Mouse (Mus musculus) heart, embryonic 10.5 days (tissue): Measurements from ENCODE around the gene 3100002H09Rik. TPM values are rescaled to one million over a fixed set of nuclear protein-coding genes. Genes with fewer than 3 reads are reported as not detected.

Experiments
- DNase-seq: peaks from one replicate; pipeline ENCODE4 v3.0.0-alpha.2; 2017; ENCODE audit warnings: low spot score
- H3K27ac ChIP-seq: fragments of 300-500 bp; sonication (generic); 2 replicates; pipeline ENCODE4 v1.5.1; 2016; ENCODE audit warnings: mild to moderate bottlenecking
- H3K27me3 ChIP-seq: fragments of 300-500 bp; sonication (generic); 2 replicates; pipeline ENCODE4 v1.6.1; 2016; ENCODE audit warnings: mild to moderate bottlenecking; ENCODE audit not compliant: poor library complexity, insufficient read depth, severe bottlenecking
- H3K36me3 ChIP-seq: fragments of 300-500 bp; sonication (generic); 2 replicates; pipeline ENCODE4 v1.6.1; 2016; ENCODE audit warnings: mild to moderate bottlenecking, moderate library complexity
- H3K4me1 ChIP-seq: fragments of 300-500 bp; sonication (generic); 2 replicates; pipeline ENCODE4 v1.6.1; 2016; ENCODE audit warnings: mild to moderate bottlenecking
- H3K4me3 ChIP-seq: fragments of 300-500 bp; sonication (generic); 2 replicates; pipeline ENCODE4 v1.5.1; 2016; ENCODE audit warnings: mild to moderate bottlenecking, moderate library complexity
- H3K9me3 ChIP-seq: fragments of 300-500 bp; sonication (generic); 2 replicates; pipeline ENCODE4 v1.6.1; 2016; ENCODE audit warnings: mild to moderate bottlenecking, moderate library complexity
- WGBS: fragments of 180-500 bp; shearing (Covaris S2); methylation state at CpG from one replicate; pipeline ENCODE4 v1.1.7; 2016; 5-methylcytosine and 5-hydroxymethylcytosine counted together
- polyA plus RNA-seq: library from polyadenylated mRNA; unstranded; fragments of >200 nt; fragmentation: Nextera tagmentation; extraction: Ambion mirVana; gene quantifications from 2 replicates; pipeline ENCODE4 v1.2.1, GENCODE M21; 2016

The 3100002H09Rik gene
- polyA plus RNA-seq, result 0.20 TPM in 1 of 2 replicates, not detected in the other

DNA sequence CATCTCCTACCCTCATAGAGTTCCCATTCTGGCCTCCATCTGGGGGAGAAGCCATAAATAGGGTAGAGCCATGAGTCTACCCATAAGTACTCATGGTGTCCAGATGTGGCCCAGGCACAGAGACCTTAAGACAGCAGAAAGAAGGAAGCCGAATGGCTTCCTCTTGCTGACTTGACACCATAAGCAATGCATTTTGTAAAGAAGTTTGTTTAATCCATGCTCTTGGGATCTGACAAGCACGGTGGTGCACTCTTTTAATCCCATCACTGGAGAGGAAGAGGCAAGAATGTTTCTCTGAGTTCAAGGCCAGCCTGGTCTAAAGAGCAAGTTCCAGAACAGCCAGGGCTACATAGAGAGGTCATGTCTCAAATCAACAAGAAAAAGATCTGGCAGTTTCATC is at the start of gene 3100002H09Rik:
Gene 3100002H09Rik (minus strand): TSS at position 101 of the 400 bp plus-strand sequence.
- no peaks in the 10 kb centered on the region for H3K9me3 ChIP-seq
- 84% methylated on average over 2 of the region's 2 CpGs for WGBS
- DNase-seq, result no peak
- H3K4me3 ChIP-seq, result no peak within 1 kb of the TSS
- H3K27ac ChIP-seq, result no peak within 1 kb of the TSS
- no peaks in the 10 kb centered on the region for H3K36me3 ChIP-seq
- H3K27me3 ChIP-seq, result peaks cover 35% of the 10 kb centered on the region
- peaks cover 27% of the 10 kb centered on the region for H3K4me1 ChIP-seq

DNA sequence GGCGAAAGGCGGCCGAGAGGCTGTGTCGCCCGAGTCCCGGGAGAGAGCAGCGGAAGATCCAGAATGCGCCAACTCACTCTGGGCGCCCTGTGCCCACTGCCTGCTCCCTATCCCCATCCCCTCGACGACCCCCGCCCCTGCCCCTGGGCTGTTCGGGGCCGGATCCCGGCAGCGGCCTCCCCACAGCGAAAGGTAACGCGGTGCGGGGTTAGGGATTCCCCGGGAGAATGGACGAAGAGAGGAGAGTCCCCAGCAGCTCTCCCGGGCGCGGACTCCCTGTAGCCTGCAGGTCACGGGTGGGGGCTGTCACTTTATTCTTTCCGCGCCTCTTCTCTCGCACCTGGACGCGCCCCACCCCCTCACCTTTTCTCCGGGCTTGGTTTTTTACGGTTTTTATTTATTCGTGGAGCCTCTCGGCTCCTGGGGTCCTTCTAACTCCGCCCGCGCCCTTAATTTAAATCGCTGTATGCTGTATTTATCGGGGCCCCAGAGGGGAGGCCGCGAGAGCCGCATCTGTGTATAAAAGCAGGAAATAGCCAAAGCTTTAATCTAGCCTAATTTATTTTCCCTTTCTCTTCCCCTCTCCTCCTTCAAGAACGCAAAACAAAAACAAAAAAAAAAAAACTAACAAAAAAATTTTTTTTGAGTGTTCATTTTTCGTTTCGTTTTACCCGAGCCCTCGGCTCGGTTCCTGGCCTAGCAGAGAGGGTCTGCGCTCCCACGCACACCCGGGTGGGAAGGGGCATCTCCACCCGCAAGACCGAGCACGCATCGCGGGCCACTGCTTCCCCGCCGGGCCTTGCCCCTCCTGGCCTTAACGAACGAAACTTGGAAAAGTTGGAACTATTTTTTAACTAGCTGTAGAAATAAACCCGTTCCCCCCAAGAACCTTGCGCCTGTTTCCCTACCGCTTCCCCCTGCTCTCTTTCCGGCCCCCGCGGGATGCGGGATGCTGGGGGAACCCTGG is 48.9 kb upstream of the 3100002H09Rik start:
- 2% methylated on average over 68 of the region's 68 CpGs for WGBS
- no peak for DNase-seq
- H3K4me1 ChIP-seq, result peaks cover 31% of the 10 kb centered on the region
- H3K27me3 ChIP-seq, result peaks cover 98% of the 10 kb centered on the region
- no peaks in the 10 kb centered on the region for H3K9me3 ChIP-seq
- H3K36me3 ChIP-seq, result no peaks in the 10 kb centered on the region
- H3K27ac ChIP-seq, result no peak overlapping the region
- peak overlapping the region; percentile 83 for H3K4me3 ChIP-seq

GRCm38 (mm10) chr4:124658412-124658851 is 47.8 kb upstream of the 3100002H09Rik start:
- Histone ChIP-seq H3K27ac (no peak overlapping the region), H3K36me3 (no peaks in the 10 kb centered on the region), H3K4me3 (peak overlapping the region; percentile 83), H3K9me3 (no peaks in the 10 kb centered on the region), H3K27me3 (peaks cover 98% of the 10 kb centered on the region), H3K4me1 (peaks cover 33% of the 10 kb centered on the region)
- under 1% methylated on average over 39 of the region's 39 CpGs for WGBS
- DNase-seq, result no peak

DNA sequence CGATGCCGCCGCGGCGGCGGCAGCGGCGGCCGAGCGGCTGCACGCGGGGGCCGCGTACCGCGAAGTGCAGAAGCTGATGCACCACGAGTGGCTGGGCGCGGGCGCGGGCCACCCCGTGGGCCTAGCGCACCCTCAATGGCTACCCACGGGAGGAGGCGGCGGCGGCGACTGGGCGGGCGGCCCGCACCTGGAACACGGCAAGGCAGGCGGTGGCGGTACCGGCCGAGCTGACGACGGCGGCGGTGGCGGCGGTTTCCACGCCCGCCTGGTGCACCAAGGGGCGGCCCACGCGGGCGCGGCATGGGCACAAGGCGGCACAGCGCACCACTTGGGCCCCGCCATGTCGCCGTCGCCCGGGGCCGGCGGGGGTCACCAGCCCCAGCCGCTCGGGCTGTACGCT is 47.2 kb upstream of the 3100002H09Rik start:
- 2% methylated on average over 58 of the region's 61 CpGs for WGBS
- DNase-seq, result no peak
- H3K9me3 ChIP-seq, result no peaks in the 10 kb centered on the region
- peak overlapping the region; percentile 70 for H3K27ac ChIP-seq
- H3K4me3 ChIP-seq, result peak overlapping the region; percentile 83
- peaks cover 39% of the 10 kb centered on the region for H3K4me1 ChIP-seq
- H3K27me3 ChIP-seq, result peaks cover 96% of the 10 kb centered on the region
- H3K36me3 ChIP-seq, result no peaks in the 10 kb centered on the region

DNA sequence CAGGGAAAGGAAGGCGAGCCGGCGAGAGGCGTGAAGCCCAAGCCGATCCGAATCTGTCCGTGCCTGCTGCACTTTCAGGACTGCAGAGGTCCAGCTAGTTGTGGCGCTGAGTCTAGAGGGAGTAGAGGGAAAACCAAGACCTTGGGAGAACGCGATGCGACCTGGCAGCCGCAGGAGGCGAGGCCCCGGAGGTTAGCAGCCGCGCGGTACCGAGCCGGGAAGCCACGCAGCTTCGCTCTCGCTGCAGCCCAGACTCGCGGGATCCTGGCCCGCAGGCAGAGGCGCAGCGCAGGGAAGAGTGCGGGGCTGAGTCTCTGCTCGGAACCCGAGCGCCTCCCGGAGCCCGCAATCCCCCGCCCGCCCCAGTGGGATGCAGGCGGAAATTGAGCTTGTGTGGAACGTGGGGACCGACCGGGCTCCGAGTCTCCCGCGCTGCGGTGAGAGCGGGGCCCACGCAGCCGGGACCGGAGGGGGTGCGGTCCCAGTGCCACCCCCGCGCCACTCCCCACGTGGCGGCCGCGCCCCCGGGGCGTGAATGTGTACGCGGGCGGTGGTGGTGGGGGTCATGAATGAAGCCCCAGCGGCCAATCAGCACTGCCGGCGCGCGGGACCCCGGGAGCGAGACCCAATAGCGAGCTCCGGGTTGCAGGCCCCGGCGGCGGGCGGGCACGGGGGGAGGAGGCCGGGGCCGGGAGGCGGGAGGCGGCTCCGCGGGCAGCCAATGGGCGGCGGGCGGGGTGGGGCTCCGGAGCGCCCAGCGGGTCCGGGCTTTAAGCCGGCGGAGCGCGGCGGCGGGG is 46.4 kb upstream of the 3100002H09Rik start:
- H3K36me3 ChIP-seq, result no peaks in the 10 kb centered on the region

DNA sequence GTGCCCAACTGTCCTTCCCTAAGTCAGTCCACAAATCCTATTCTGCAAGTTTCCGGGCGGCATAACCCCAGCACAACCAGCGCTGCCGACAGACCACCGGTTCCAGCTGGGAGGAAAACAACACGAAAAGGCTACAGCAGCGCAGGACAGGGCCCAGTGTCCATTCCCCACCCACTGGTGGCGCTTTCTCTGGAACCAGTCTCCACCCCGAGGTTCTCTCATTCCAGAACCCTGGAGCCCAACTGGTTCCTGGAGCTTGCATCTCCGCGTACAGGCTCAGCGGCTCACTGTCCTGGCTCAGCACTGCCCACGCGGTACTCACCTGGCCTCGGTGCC is 45.9 kb upstream of the 3100002H09Rik start, which contains the start of gene Pou3f1:
Gene Pou3f1 (plus strand): TSS at position 290 of the 336 bp plus-strand sequence.
- 1% methylated on average over 15 of the region's 15 CpGs for whole genome bisulfite sequencing

More for the DNA sequence above, 46.4 kb upstream of the 3100002H09Rik start:
- H3K27ac ChIP-seq, result peak overlapping the region; percentile 70
- peak overlapping the region; percentile 83 for H3K4me3 ChIP-seq
- H3K9me3 ChIP-seq, result no peaks in the 10 kb centered on the region
- H3K27me3 ChIP-seq, result peaks cover 89% of the 10 kb centered on the region
- WGBS, result under 1% methylated on average over 87 of the region's 92 CpGs
- peak; percentile 95 for DNase-seq
- H3K4me1 ChIP-seq, result peaks cover 47% of the 10 kb centered on the region

GRCm38 (mm10) chr4:124652886-124653285 is 42.3 kb upstream of the 3100002H09Rik start:
- Histone ChIP-seq H3K4me1 (peaks cover 38% of the 10 kb centered on the region), H3K27me3 (peaks cover 85% of the 10 kb centered on the region), H3K27ac (peak overlapping the region; percentile 74), H3K9me3 (no peaks in the 10 kb centered on the region), H3K36me3 (no peaks in the 10 kb centered on the region), H3K4me3 (peak overlapping the region; percentile 35)
- WGBS, result 3% methylated on average over 9 of the region's 9 CpGs
- peak; percentile 92 for DNase-seq

More for the DNA sequence above, 45.9 kb upstream of the 3100002H09Rik start, which contains the start of gene Pou3f1:
- no peak for DNase-seq
- Histone ChIP-seq H3K36me3 (no peaks in the 10 kb centered on the region), H3K4me3 (peak within 1 kb of the TSS; percentile 83), H3K27ac (peak within 1 kb of the TSS; percentile 70), H3K4me1 (peaks cover 52% of the 10 kb centered on the region), H3K9me3 (no peaks in the 10 kb centered on the region), H3K27me3 (peaks cover 84% of the 10 kb centered on the region)

DNA sequence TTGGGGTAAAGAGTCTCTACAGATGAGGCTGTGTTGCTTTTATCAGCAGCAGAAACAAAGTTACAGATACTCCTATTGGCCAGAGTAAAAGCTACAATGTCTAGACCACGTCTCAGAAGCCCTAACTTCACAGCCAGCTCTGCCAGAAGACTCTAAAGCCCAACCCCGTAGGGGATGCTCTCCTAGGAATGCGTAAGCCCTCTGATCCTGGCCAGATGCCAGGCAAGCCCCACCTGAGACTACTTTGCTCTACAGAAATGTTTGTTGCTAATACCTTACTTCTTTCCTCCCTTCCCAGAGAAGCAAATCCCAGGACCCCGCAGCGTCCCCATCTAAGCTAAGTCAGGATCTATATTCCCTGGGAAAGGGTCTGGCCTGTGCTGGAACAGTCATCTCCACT is 37.3 kb upstream of the 3100002H09Rik start:
- Histone ChIP-seq H3K9me3 (no peaks in the 10 kb centered on the region), H3K4me3 (no peak overlapping the region), H3K27me3 (peaks cover 49% of the 10 kb centered on the region), H3K36me3 (no peaks in the 10 kb centered on the region), H3K27ac (0 out of 2 replicates have a peak overlapping the region, but pooled peaks have one; percentile 6), H3K4me1 (peaks cover 37% of the 10 kb centered on the region)
- no peak for DNase-seq
- WGBS, result 32% methylated on average over 5 of the region's 5 CpGs

GRCm38 (mm10) chr4:124646591-124646990 is 36.0 kb upstream of the 3100002H09Rik start:
- no peaks in the 10 kb centered on the region for H3K36me3 ChIP-seq
- H3K4me1 ChIP-seq, result peaks cover 24% of the 10 kb centered on the region
- peak overlapping the region; percentile 70 for H3K27ac ChIP-seq
- 9% methylated on average over 8 of the region's 8 CpGs for WGBS
- H3K4me3 ChIP-seq, result peak overlapping the region; percentile 39
- no peak for DNase-seq
- H3K9me3 ChIP-seq, result no peaks in the 10 kb centered on the region
- peaks cover 49% of the 10 kb centered on the region for H3K27me3 ChIP-seq

GRCm38 (mm10) chr4:124644974-124645433 is 34.4 kb upstream of the 3100002H09Rik start:
- WGBS, result 8% methylated on average over 3 of the region's 3 CpGs
- Histone ChIP-seq H3K27ac (peak overlapping the region; percentile 39; the same call in 1 of the 2 replicates), H3K4me1 (peaks cover 23% of the 10 kb centered on the region), H3K4me3 (no peak overlapping the region), H3K9me3 (no peaks in the 10 kb centered on the region), H3K36me3 (no peaks in the 10 kb centered on the region), H3K27me3 (peaks cover 47% of the 10 kb centered on the region)
- peak; percentile 81 for DNase-seq

DNA sequence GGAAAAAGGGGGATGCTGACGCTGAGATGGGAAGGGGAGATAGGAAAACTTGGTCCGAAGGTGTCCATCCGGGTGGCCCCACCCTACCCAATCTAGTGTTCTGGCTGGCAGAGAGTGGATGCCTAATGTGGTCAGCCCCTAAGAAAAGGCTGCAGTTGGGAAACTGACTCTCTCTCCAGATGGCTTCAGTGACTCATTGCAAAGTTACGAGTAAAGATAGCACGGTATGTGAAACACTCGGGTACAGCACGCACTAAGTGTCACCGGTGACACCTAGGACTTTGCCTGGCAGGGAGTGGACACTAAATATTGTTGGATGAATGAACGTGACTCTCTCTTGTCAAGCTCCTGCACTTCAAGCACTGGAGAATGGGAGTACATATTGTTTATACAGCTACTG is 33.3 kb upstream of the 3100002H09Rik start:
- H3K27ac ChIP-seq, result no peak overlapping the region
- no peaks in the 10 kb centered on the region for H3K36me3 ChIP-seq
- H3K9me3 ChIP-seq, result no peaks in the 10 kb centered on the region
- H3K4me3 ChIP-seq, result no peak overlapping the region
- DNase-seq, result no peak
- H3K4me1 ChIP-seq, result peaks cover 35% of the 10 kb centered on the region
- peaks cover 47% of the 10 kb centered on the region for H3K27me3 ChIP-seq
- 74% methylated on average over 9 of the region's 9 CpGs for WGBS

- Histone ChIP-seq H3K4me3 (peak overlapping the region; percentile 25), H3K4me1 (peaks cover 12% of the 10 kb centered on the region), H3K9me3 (no peaks in the 10 kb centered on the region), H3K27ac (no peak overlapping the region), H3K27me3 (peaks cover 62% of the 10 kb centered on the region), H3K36me3 (no peaks in the 10 kb centered on the region)
- DNase-seq, result no peak
- WGBS, result 15% methylated on average over 12 of the region's 12 CpGs
Observed at GRCm38 (mm10) chr4:124639715-124640114, 29.1 kb upstream of the 3100002H09Rik start.
